Mouse (Mus musculus) embryo, embryonic 11 days (tissue): ENCODE measurements around the gene Galk1.

Experiments
- DNase-seq: peaks from one replicate; pipeline ENCODE4 v3.0.0-alpha.2; 2015

Galk1 gene

GRCm38 (mm10) chr11:116009661-116010060 lies 2.9 kb downstream of the Galk1 start:
- DNase-seq = no peak

GRCm38 (mm10) chr11:116008832-116009375 lies 3.6 kb downstream of the Galk1 start:
- no peak for DNase-seq

- no peak for DNase-seq
Measured at GRCm38 (mm10) chr11:116008411-116008810, 4.1 kb downstream of the Galk1 start.

- no peak for DNase-seq
Measured at GRCm38 (mm10) chr11:116007095-116007850, 5.2 kb downstream of the Galk1 start.

GRCm38 (mm10) chr11:116005701-116006419 lies 6.7 kb downstream of the Galk1 start:
- no peak for DNase-seq

- DNase-seq = peak; percentile 89
Measured at GRCm38 (mm10) chr11:116004840-116005700, 7.4 kb downstream of the Galk1 start.

- no peak for DNase-seq
Measured at GRCm38 (mm10) chr11:116004186-116004823, 8.2 kb downstream of the Galk1 start.

- DNase-seq = no peak
Measured at GRCm38 (mm10) chr11:116002894-116003293, 9.6 kb downstream of the Galk1 start.

GRCm38 (mm10) chr11:116001725-116002124 lies 10.8 kb downstream of the Galk1 start:
- no peak for DNase-seq

- DNase-seq = no peak
Measured at GRCm38 (mm10) chr11:116000607-116001006, 11.9 kb downstream of the Galk1 start.

GRCm38 (mm10) chr11:115999538-116000143 lies 12.9 kb downstream of the Galk1 start:
- DNase-seq = peak; percentile 88

GRCm38 (mm10) chr11:115999027-115999426 lies 13.5 kb downstream of the Galk1 start:
- DNase-seq = no peak

GRCm38 (mm10) chr11:115997662-115998061 lies 14.9 kb downstream of the Galk1 start:
- no peak for DNase-seq

GRCm38 (mm10) chr11:115997047-115997446 lies 15.5 kb downstream of the Galk1 start:
- DNase-seq = no peak

- DNase-seq = no peak
Measured at GRCm38 (mm10) chr11:115995256-115995655, 17.3 kb downstream of the Galk1 start.

GRCm38 (mm10) chr11:115992098-115992497 lies 20.4 kb downstream of the Galk1 start:
- DNase-seq = no peak

- no peak for DNase-seq
Measured at GRCm38 (mm10) chr11:115989686-115990085, 22.8 kb downstream of the Galk1 start.

GRCm38 (mm10) chr11:115983291-115983690 lies 29.2 kb downstream of the Galk1 start:
- DNase-seq = no peak

- DNase-seq = no peak
Measured at GRCm38 (mm10) chr11:115982472-115982871, 30.0 kb downstream of the Galk1 start.

- no peak for DNase-seq
Measured at GRCm38 (mm10) chr11:115975544-115975943, 37.0 kb downstream of the Galk1 start.

- no peak for DNase-seq
Measured at GRCm38 (mm10) chr11:115975083-115975420, 37.5 kb downstream of the Galk1 start.
